29 mouse cellular contexts compared by ENCODE assay signal in the genomic region with DNA sequence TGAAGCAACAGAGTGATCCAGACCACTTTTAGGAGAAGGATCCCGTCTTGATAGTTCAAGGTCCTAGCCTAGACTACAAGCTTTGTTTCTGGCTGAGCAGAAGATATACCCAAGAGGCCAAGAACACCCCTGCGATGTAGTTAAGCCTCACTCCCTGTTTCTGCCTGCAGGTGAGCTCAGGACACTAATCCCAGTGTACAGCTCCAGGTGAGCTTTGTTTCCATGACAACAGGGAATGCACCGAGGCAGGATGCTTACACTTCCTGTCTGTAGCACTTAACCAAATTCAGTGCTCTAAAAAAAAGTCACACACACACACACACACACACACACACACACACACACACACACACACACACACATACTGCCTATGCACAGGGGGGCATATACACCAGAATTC.
A peak's percentile ranks its signal among the peaks of the same experiment; 100 is the strongest.
DNase-seq lines count a peak whose midpoint lies in the region; ATAC-seq and TF ChIP-seq lines count a peak whose summit lies in the region.
"Had no signal": no experiment of that assay in that cellular context is flagged by ENCODE, and none has a peak within 500 bp of the region (broad histone marks: within the 10 kb centered on the region; RNA-seq: fewer than 3 reads in every experiment).

No protein-coding gene starts in this region.

- peaks cover 9% of the 10 kb centered on the region for H3K4me1 ChIP-seq in hindbrain, embryonic 12.5 days
- H3K4me1 ChIP-seq in hindbrain, embryonic 13.5 days (replicated peaks), result peaks cover 26% of the 10 kb centered on the region
- peaks cover 13% of the 10 kb centered on the region for H3K4me1 ChIP-seq in midbrain, embryonic 14.5 days (ENCODE audit: control insufficient read depth, insufficient read depth, low read length)
- H3K4me1 ChIP-seq in midbrain, postnatal 0 days (ENCODE audit: insufficient read depth, low read length), result peaks cover 7% of the 10 kb centered on the region; the same call in 1 of the 2 replicates
- H3K4me1 ChIP-seq in midbrain, embryonic 16.5 days (ENCODE audit: control insufficient read depth, insufficient read depth, low read length), result peaks cover 14% of the 10 kb centered on the region
- H3K4me1 ChIP-seq in midbrain, embryonic 10.5 days, result peaks cover 24% of the 10 kb centered on the region
- H3K4me1 ChIP-seq: embryonic facial prominence, embryonic 13.5 days; embryonic facial prominence, embryonic 15.5 days had no signal

- no peak for ATAC-seq in hindbrain, embryonic 12.5 days (ENCODE audit: low FRiP score)
- no peak for ATAC-seq in hindbrain, embryonic 13.5 days (ENCODE audit: low FRiP score)
- ATAC-seq in midbrain, embryonic 14.5 days (ENCODE audit: low FRiP score, low TSS enrichment), result no peak
- no peak for ATAC-seq in midbrain, postnatal 0 days (ENCODE audit: low FRiP score)
- peak; percentile 72; the same call in 1 of the 2 replicates for ATAC-seq in midbrain, embryonic 16.5 days
- ATAC-seq: activated CD4-positive, CD25-positive, alpha-beta regulatory T cell, adult 4 months; CD4-positive, CD25-positive, alpha-beta regulatory T cell, adult 4 months; forebrain, embryonic 14.5 days; forebrain, embryonic 16.5 days; Patski had no signal

- 0 out of 2 replicates have a peak overlapping the region, but pooled peaks have one; percentile 5 for H3K27ac ChIP-seq in hindbrain, embryonic 12.5 days
- no peak overlapping the region for H3K27ac ChIP-seq in hindbrain, embryonic 13.5 days
- no peak overlapping the region for H3K27ac ChIP-seq in midbrain, embryonic 14.5 days (replicated peaks; ENCODE audit: low read depth, low read length)
- H3K27ac ChIP-seq in midbrain, postnatal 0 days (ENCODE audit: low read depth, low read length), result no peak overlapping the region
- H3K27ac ChIP-seq in midbrain, embryonic 16.5 days (ENCODE audit: low read length), result no peak overlapping the region
- H3K27ac ChIP-seq in midbrain, embryonic 10.5 days (replicated peaks), result no peak overlapping the region
- H3K27ac ChIP-seq: embryonic facial prominence, embryonic 13.5 days; embryonic facial prominence, embryonic 15.5 days; forebrain, embryonic 10.5 days; forebrain, embryonic 12.5 days had no signal

- no peaks in the 10 kb centered on the region for H3K36me3 ChIP-seq in hindbrain, embryonic 12.5 days
- H3K36me3 ChIP-seq in hindbrain, embryonic 13.5 days, result no peaks in the 10 kb centered on the region
- H3K36me3 ChIP-seq in midbrain, embryonic 14.5 days (ENCODE audit: control insufficient read depth, insufficient read depth, low read length), result no peaks in the 10 kb centered on the region
- no peaks in the 10 kb centered on the region for H3K36me3 ChIP-seq in midbrain, postnatal 0 days (ENCODE audit: insufficient read depth, low read length)
- H3K36me3 ChIP-seq in midbrain, embryonic 16.5 days (ENCODE audit: control insufficient read depth, insufficient read depth, low read length), result no peaks in the 10 kb centered on the region
- no peaks in the 10 kb centered on the region for H3K36me3 ChIP-seq in midbrain, embryonic 10.5 days
- H3K36me3 ChIP-seq: embryonic facial prominence, embryonic 13.5 days; embryonic facial prominence, embryonic 15.5 days; forebrain, embryonic 10.5 days; forebrain, embryonic 12.5 days; G1E had no signal

- WGBS in hindbrain, embryonic 12.5 days, result 74% methylated on average over 3 of the region's 3 CpGs
- WGBS in hindbrain, embryonic 13.5 days, result 55% methylated on average over 3 of the region's 3 CpGs
- WGBS in midbrain, embryonic 14.5 days, result 65% methylated on average over 3 of the region's 3 CpGs
- WGBS in midbrain, postnatal 0 days, result 42% methylated on average over 3 of the region's 3 CpGs
- 40% methylated on average over 3 of the region's 3 CpGs for WGBS in midbrain, embryonic 16.5 days
- WGBS in midbrain, embryonic 10.5 days, result 66% methylated on average over 3 of the region's 3 CpGs

- H3K4me3 ChIP-seq in hindbrain, embryonic 12.5 days, result no peak overlapping the region
- H3K4me3 ChIP-seq in hindbrain, embryonic 13.5 days, result no peak overlapping the region
- H3K4me3 ChIP-seq in midbrain, embryonic 14.5 days (replicated peaks; ENCODE audit: low read depth, low read length), result no peak overlapping the region
- H3K4me3 ChIP-seq in midbrain, postnatal 0 days (ENCODE audit: low read depth, low read length), result no peak overlapping the region
- no peak overlapping the region for H3K4me3 ChIP-seq in midbrain, embryonic 16.5 days (ENCODE audit: low read depth, low read length)
- no peak overlapping the region for H3K4me3 ChIP-seq in midbrain, embryonic 10.5 days
- H3K4me3 ChIP-seq: embryonic facial prominence, embryonic 13.5 days; embryonic facial prominence, embryonic 15.5 days; erythroblast, embryonic 14.5 days; forebrain, embryonic 10.5 days; forebrain, embryonic 12.5 days had no signal

- TF ChIP-seq CTCF in midbrain, postnatal 0 days (IDR thresholded peaks at IDR 0.05), result no peak; the same call in 1 of the 2 replicates

- no peak overlapping the region for H3K9ac ChIP-seq in hindbrain, embryonic 12.5 days
- H3K9ac ChIP-seq in hindbrain, embryonic 13.5 days, result no peak overlapping the region
- no peak overlapping the region for H3K9ac ChIP-seq in midbrain, embryonic 14.5 days (replicated peaks; ENCODE audit: low read length)
- H3K9ac ChIP-seq in midbrain, postnatal 0 days (replicated peaks; ENCODE audit: low read length, poor library complexity, severe bottlenecking), result no peak overlapping the region
- no peak overlapping the region for H3K9ac ChIP-seq in midbrain, embryonic 16.5 days (ENCODE audit: low read depth, low read length)
- H3K9ac ChIP-seq: embryonic facial prominence, embryonic 13.5 days; embryonic facial prominence, embryonic 15.5 days; forebrain, embryonic 12.5 days had no signal

- H3K4me2 ChIP-seq in hindbrain, embryonic 12.5 days (replicated peaks), result no peak overlapping the region
- no peak overlapping the region for H3K4me2 ChIP-seq in hindbrain, embryonic 13.5 days
- no peak overlapping the region for H3K4me2 ChIP-seq in midbrain, embryonic 14.5 days (ENCODE audit: low read length)
- H3K4me2 ChIP-seq in midbrain, postnatal 0 days (ENCODE audit: low read depth, low read length, poor library complexity, severe bottlenecking), result no peak overlapping the region
- no peak overlapping the region for H3K4me2 ChIP-seq in midbrain, embryonic 16.5 days (ENCODE audit: low read length)
- H3K4me2 ChIP-seq: embryonic facial prominence, embryonic 13.5 days; embryonic facial prominence, embryonic 15.5 days; forebrain, embryonic 12.5 days had no signal

- DNase-seq in midbrain, embryonic 14.5 days, result peak; percentile 61
- no peak for DNase-seq in midbrain, postnatal 0 days (ENCODE audit: low spot score)
- no peak for DNase-seq in midbrain, embryonic 10.5 days (ENCODE audit: low spot score)
- DNase-seq: adrenal gland, adult 8-10 months; adrenal gland, postnatal 14 days; adrenal gland, postnatal 36 days; B cell, adult 2 months; cerebellum, adult 11 months; cerebellum, adult 18-20 months; cerebellum, adult 8-10 months; cerebellum, adult 9-11 months; cerebellum, postnatal 14 days; cerebellum, postnatal 36 days; embryo, embryonic 11 days had no signal

- no peaks in the 10 kb centered on the region for H3K9me3 ChIP-seq in hindbrain, embryonic 12.5 days (replicated peaks)
- H3K9me3 ChIP-seq in hindbrain, embryonic 13.5 days, result no peaks in the 10 kb centered on the region
- no peaks in the 10 kb centered on the region for H3K9me3 ChIP-seq in midbrain, embryonic 14.5 days (ENCODE audit: control insufficient read depth, low read length)
- no peaks in the 10 kb centered on the region for H3K9me3 ChIP-seq in midbrain, postnatal 0 days (ENCODE audit: low read length)
- H3K9me3 ChIP-seq in midbrain, embryonic 16.5 days (replicated peaks; ENCODE audit: control insufficient read depth, low read length, poor library complexity, severe bottlenecking), result no peaks in the 10 kb centered on the region
- H3K9me3 ChIP-seq in midbrain, embryonic 10.5 days (replicated peaks), result peaks cover 5% of the 10 kb centered on the region; the same call in 1 of the 2 replicates
- H3K9me3 ChIP-seq: embryonic facial prominence, embryonic 13.5 days; embryonic facial prominence, embryonic 15.5 days; forebrain, embryonic 12.5 days had no signal

- H3K27me3 ChIP-seq in hindbrain, embryonic 12.5 days, result no peaks in the 10 kb centered on the region
- H3K27me3 ChIP-seq in hindbrain, embryonic 13.5 days, result no peaks in the 10 kb centered on the region
- H3K27me3 ChIP-seq in midbrain, embryonic 14.5 days (ENCODE audit: control insufficient read depth, insufficient read depth, low read length), result no peaks in the 10 kb centered on the region
- H3K27me3 ChIP-seq in midbrain, postnatal 0 days (ENCODE audit: insufficient read depth, low read length), result no peaks in the 10 kb centered on the region
- H3K27me3 ChIP-seq in midbrain, embryonic 16.5 days (ENCODE audit: control insufficient read depth, insufficient read depth, low read depth, low read length), result no peaks in the 10 kb centered on the region
- H3K27me3 ChIP-seq in midbrain, embryonic 10.5 days (ENCODE audit: low read depth, poor library complexity, severe bottlenecking), result no peaks in the 10 kb centered on the region
- H3K27me3 ChIP-seq: CH12.LX; embryonic facial prominence, embryonic 13.5 days; embryonic facial prominence, embryonic 15.5 days; forebrain, embryonic 12.5 days; Patski had no signal
